Comparison of ENCODE assay signal across 8 mouse cellular contexts in the genomic region with DNA sequence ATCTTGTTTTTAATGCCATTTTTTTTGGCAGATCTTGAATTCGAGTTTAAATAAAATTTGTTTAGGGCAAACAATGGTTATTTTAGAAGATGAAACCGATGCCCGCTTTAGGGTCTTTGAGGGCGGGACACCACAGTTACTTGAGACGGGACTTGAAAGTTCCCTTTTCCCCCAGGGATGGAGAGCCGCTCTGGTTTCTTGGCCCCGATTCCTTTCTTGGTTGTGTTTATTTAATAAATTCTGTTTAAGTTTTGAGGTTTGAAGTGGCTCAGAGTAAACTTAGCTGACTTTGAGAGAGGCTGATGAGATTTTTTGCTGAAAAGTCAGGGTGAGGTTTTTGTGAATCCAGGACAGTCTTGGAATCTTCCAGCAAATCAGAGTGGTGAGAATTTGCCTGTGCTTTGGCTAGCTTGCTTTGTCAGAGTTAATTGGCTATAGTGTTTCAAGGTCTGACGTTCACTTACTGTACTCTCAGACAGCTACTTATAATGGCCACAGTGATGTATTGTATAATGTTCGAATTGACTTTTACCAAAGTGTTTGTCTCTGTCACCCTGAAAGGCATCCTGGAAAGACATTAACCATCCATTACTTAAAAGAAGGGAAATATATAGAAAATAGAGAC. TPM values are rescaled to one million over a fixed set of nuclear protein-coding genes. Genes with fewer than 3 reads are reported as not detected.
DNase-seq lines count a peak whose midpoint lies in the region; ATAC-seq and TF ChIP-seq lines count a peak whose summit lies in the region.

No protein-coding gene starts in this region.

- peaks cover 40% of the 10 kb centered on the region for H3K27me3 ChIP-seq in erythroblast, embryonic 14.5 days (ENCODE audit: control insufficient read depth)
- H3K27me3 ChIP-seq in liver, embryonic 14.5 days (ENCODE audit: control insufficient read depth, insufficient read depth, low read length), result peaks cover 21% of the 10 kb centered on the region

- peaks cover 15% of the 10 kb centered on the region for H3K4me1 ChIP-seq in erythroblast, embryonic 14.5 days (ENCODE audit: control insufficient read depth)
- peaks cover 0 to 20% of the 10 kb centered on the region in 2 experiments; a peak in 2 of 4 replicates for H3K4me1 ChIP-seq in liver, embryonic 14.5 days (replicated peaks; ENCODE audit: control insufficient read depth in 2 of 2, insufficient read depth in 2 of 2, low read length in 1 of 2)

- H3K4me3 ChIP-seq in erythroblast, embryonic 14.5 days (replicated peaks), result peak overlapping the region; percentile 65
- peak overlapping the region; percentile 59 to 63 for H3K4me3 ChIP-seq in liver, embryonic 14.5 days (ENCODE audit: insufficient read depth in 1 of 2, low read depth in 2 of 2, low read length in 2 of 2)

- no peak for TF ChIP-seq CTCF in liver, embryonic 14.5 days (IDR thresholded peaks at IDR 0.05; ENCODE audit: low read depth)

- no peak overlapping the region for H3K27ac ChIP-seq in liver, embryonic 14.5 days

- WGBS in liver, embryonic 14.5 days (ENCODE audit: insufficient replicate concordance), result 9% methylated on average over 9 of the region's 9 CpGs

- H3K9ac ChIP-seq in liver, embryonic 14.5 days (replicated peaks), result peak overlapping the region; percentile 23

- H3K36me3 ChIP-seq in erythroblast, embryonic 14.5 days (ENCODE audit: control insufficient read depth), result no peaks in the 10 kb centered on the region
- H3K36me3 ChIP-seq in liver, embryonic 14.5 days (replicated peaks; ENCODE audit: control insufficient read depth, insufficient read depth, low read depth), result no peaks in the 10 kb centered on the region

- peaks cover 7% of the 10 kb centered on the region for H3K9me3 ChIP-seq in erythroblast, embryonic 14.5 days (ENCODE audit: control insufficient read depth, low read length)
- no peaks in the 10 kb centered on the region for H3K9me3 ChIP-seq in liver, embryonic 14.5 days (ENCODE audit: control insufficient read depth, low read length)

- TF ChIP-seq EP300 in liver, embryonic 14.5 days (IDR thresholded peaks at IDR 0.05; ENCODE audit: low read depth), result no peak

- peak overlapping the region; percentile 78 for H3K4me2 ChIP-seq in liver, embryonic 14.5 days (ENCODE audit: low read depth)

- no peak for ATAC-seq in erythroblast, adult 5-6 weeks (replicated peaks; ENCODE audit: low FRiP score, poor library complexity, severe bottlenecking)
- no peak for ATAC-seq in liver, embryonic 14.5 days (ENCODE audit: insufficient read depth)

- DNase-seq in thymus, postnatal 4 days, result peak; percentile 20
- no peak for DNase-seq in thymus, postnatal 36 days
- no peak for DNase-seq in liver, embryonic 14.5 days (ENCODE audit: low read depth in 3 of 3, low spot score in 3 of 3)
- no peak for DNase-seq in urinary bladder, postnatal 14 days (ENCODE audit: low spot score)
- no peak for DNase-seq in spleen, postnatal 4 days (ENCODE audit: low spot score in 2 of 2)
- no peak for DNase-seq in ovary, postnatal 14 days (ENCODE audit: low spot score)

RNA-seq across cellular contexts. Expression of a gene that starts 1.3 kb away (rescaled TPM):
- polyA plus RNA-seq in erythroblast, embryonic 14.5 days (2012), result 0.36 and 0.45 TPM in 2 replicates
- 1.7 and 2.1 TPM in 2 replicates for total RNA-seq in erythroblast, adult 5-6 weeks (2015; ENCODE audit: low replicate concordance)
- total RNA-seq in erythroblast, adult 5-6 weeks (2017; ENCODE audit: low replicate concordance), result 5.9 and 6.0 TPM in 2 replicates
- polyA plus RNA-seq in liver, embryonic 14.5 days (2012; rRNA removed), result 1.8 and 2.9 TPM in 2 replicates
- polyA plus RNA-seq in liver, embryonic 14.5 days (2014; fragmentation: Nextera tagmentation; extraction: Ambion mirVana), result 2.6 and 4.5 TPM in 2 replicates
